Mouse (Mus musculus) spleen, adult 2 months (tissue): Measurements from ENCODE around the gene 1110032A03Rik.

ENCODE experiments used
- CTCF ChIP-seq: fragments of 200-500 bp; IDR thresholded peaks from 2 replicates; pipeline ENCODE4 v1.5.1; 2011; ENCODE audit warnings: mild to moderate bottlenecking, inconsistent platforms; ENCODE audit not compliant: insufficient read depth, insufficient read length, insufficient replicate concordance; ENCODE audit errors: extremely low read depth
- POLR2A ChIP-seq: fragments of 200-500 bp; IDR thresholded peaks from 2 replicates; pipeline ENCODE4 v1.6.1; 2011; ENCODE audit warnings: low read depth, low read length, inconsistent platforms

GRCm38 (mm10) chr9:50795266-50795665 lies 19.9 kb upstream of the 1110032A03Rik start:
- TF ChIP-seq POLR2A (no peak), CTCF (no peak)
